Mouse (Mus musculus) embryonic facial prominence, embryonic 14.5 days (tissue): ENCODE data around the gene Trpm5. TPM values are rescaled to one million over a fixed set of nuclear protein-coding genes. Genes with fewer than 3 reads are reported as not detected.
A peak's percentile ranks its signal among the peaks of the same experiment; 100 is the strongest.

Source experiments
- ATAC-seq: fragments of 200-750 bp; cut with Nextera tagmentation; 2 replicates; pipeline ENCODE4 v1.8.0; 2017; ENCODE audit warnings: low read depth, moderate number of reproducible peaks, moderate TSS enrichment
- DNase-seq: peaks from one replicate; pipeline ENCODE4 v3.0.0-alpha.2; 2015; ENCODE audit warnings: low spot score
- H3K27ac ChIP-seq: fragments of 300-500 bp; sonication (generic); replicated peaks from 2 replicates; pipeline ENCODE4 v1.5.1; 2014; ENCODE audit warnings: low read depth, mild to moderate bottlenecking, low read length, moderate library complexity
- H3K27me3 ChIP-seq: fragments of 300-500 bp; sonication (generic); replicated peaks from 2 replicates; pipeline ENCODE4 v1.6.1; 2014; ENCODE audit warnings: low read length; ENCODE audit not compliant: control insufficient read depth, insufficient read depth
- H3K36me3 ChIP-seq: fragments of 300-500 bp; sonication (generic); 2 replicates; pipeline ENCODE4 v1.6.1; 2014; ENCODE audit warnings: low read length, mixed read lengths; ENCODE audit not compliant: control insufficient read depth, insufficient read depth
- H3K4me1 ChIP-seq: fragments of 300-500 bp; sonication (generic); 2 replicates; pipeline ENCODE4 v1.6.1; 2014; ENCODE audit warnings: antibody characterized with exemption, low read length; ENCODE audit not compliant: control insufficient read depth, insufficient read depth
- H3K4me2 ChIP-seq: fragments of 300-500 bp; sonication (generic); 2 replicates; pipeline ENCODE4 v1.6.1; 2014; ENCODE audit warnings: low read depth, mild to moderate bottlenecking, low read length, moderate library complexity, mixed read lengths
- H3K4me3 ChIP-seq: fragments of 300-500 bp; sonication (generic); 2 replicates; pipeline ENCODE4 v1.5.1; 2014; ENCODE audit warnings: low read depth, mild to moderate bottlenecking, low read length
- H3K9ac ChIP-seq: fragments of 300-500 bp; sonication (generic); 2 replicates; pipeline ENCODE4 v1.6.1; 2014; ENCODE audit warnings: low read depth, mild to moderate bottlenecking, low read length, moderate library complexity, mixed read lengths
- H3K9me3 ChIP-seq: fragments of 300-500 bp; sonication (generic); 2 replicates; pipeline ENCODE4 v1.6.1; 2016; ENCODE audit warnings: low read length; ENCODE audit not compliant: control insufficient read depth
- WGBS: fragments of 180-500 bp; shearing (Covaris S2); extraction: QIAGEN DNeasy Blood & Tissue Kit; methylation state at CpG from one replicate; pipeline ENCODE4 v1.1.7; 2014; 5-methylcytosine and 5-hydroxymethylcytosine counted together
- polyA plus RNA-seq: library from polyadenylated mRNA; unstranded; fragments of >200 nt; fragmentation: Nextera tagmentation; extraction: Ambion mirVana; gene quantifications from 2 replicates; pipeline ENCODE4 v1.2.1, GENCODE M21; 2014

The Trpm5 gene
- polyA plus RNA-seq, 1 experiment from 2014 or later: 14.7 TPM

GRCm38 (mm10) chr7:143062704-143063103 lies 31.7 kb downstream of the Trpm5 start:
- DNase-seq (no peak), ATAC-seq (peak; percentile 39; the same call in 1 of the 2 replicates)
- no peaks in the 10 kb centered on the region for H3K9me3 ChIP-seq
- H3K27ac ChIP-seq: no peak overlapping the region
- no peaks in the 10 kb centered on the region for H3K27me3 ChIP-seq
- peaks cover 68% of the 10 kb centered on the region for H3K36me3 ChIP-seq
- no peak overlapping the region for H3K4me3 ChIP-seq
- 100% methylated on average over 1 of the region's 2 CpGs for WGBS
- H3K4me1 ChIP-seq: peaks cover 15% of the 10 kb centered on the region; the same call in 1 of the 2 replicates
- no peak overlapping the region for H3K9ac ChIP-seq
- H3K4me2 ChIP-seq: no peak overlapping the region

- Histone ChIP-seq H3K4me3 (no peak overlapping the region), H3K4me2 (no peak overlapping the region), H3K4me1 (peaks cover 43% of the 10 kb centered on the region), H3K27ac (peak overlapping the region; percentile 62), H3K9ac (no peak overlapping the region; the same call in 1 of the 2 replicates), H3K36me3 (peaks cover 55% of the 10 kb centered on the region), H3K27me3 (no peaks in the 10 kb centered on the region), H3K9me3 (no peaks in the 10 kb centered on the region)
- no peak for ATAC-seq
- peak; percentile 35 for DNase-seq
- WGBS: 55% methylated on average over 5 of the region's 5 CpGs
Measured at GRCm38 (mm10) chr7:143059202-143059870, 35.1 kb downstream of the Trpm5 start.

DNA sequence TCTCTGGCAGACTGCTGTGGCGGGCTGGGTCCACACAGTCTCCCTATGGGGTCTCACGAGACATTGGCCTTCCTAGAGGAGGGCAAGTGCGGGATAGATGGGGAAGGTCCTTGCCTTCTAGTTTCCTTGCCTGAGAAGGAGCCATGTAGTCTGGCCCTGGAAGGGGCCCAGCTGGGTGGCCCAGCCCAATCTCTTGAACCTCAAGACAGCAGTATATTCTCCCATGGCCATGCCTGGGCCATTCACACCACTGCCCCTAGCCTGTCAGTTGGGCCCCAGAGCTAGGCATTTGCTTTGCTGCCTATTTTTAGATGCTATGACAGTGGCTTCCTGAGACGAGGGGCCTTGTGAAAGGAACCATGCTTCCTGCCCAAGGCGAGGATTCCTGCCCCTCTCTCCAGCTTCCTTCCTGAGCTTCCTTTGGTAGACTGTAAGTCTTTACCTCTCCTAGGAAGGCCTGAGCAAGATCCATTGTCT lies 36.2 kb downstream of the Trpm5 start:
- H3K27me3 ChIP-seq: no peaks in the 10 kb centered on the region
- 60% methylated on average over 5 of the region's 5 CpGs for WGBS
- H3K4me2 ChIP-seq: peak overlapping the region; percentile 23
- H3K9ac ChIP-seq: no peak overlapping the region
- peaks cover 44% of the 10 kb centered on the region for H3K36me3 ChIP-seq
- no peak overlapping the region for H3K4me3 ChIP-seq
- no peaks in the 10 kb centered on the region for H3K9me3 ChIP-seq
- ATAC-seq: no peak
- H3K4me1 ChIP-seq: peaks cover 47% of the 10 kb centered on the region
- DNase-seq: peak; percentile 51
- H3K27ac ChIP-seq: peak overlapping the region; percentile 62

DNA sequence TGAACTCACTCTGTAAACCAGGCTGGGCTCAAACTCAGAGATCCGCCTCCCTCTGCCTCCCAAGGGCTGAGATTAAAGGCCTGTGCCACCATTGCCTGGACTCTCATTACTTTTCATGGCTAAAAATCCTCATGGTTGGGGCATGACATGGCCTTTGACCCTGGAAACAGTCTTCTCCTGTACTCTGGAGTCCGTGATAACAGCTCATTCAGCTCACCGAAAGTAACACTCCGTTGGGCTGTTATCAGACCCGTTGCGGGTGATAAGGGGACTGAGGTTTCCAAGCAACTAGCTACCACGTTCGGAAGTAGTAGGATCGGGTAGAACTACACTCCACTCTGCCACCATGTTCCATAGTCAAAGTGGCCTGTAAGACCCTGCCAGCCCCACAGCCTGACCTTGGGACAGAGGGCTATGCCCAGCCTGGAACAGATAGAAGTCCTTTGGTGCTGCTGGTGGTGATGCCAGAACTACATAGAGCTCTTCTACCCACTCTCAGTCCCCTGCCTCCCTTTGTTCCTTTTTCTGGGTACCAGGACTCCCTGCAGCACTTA lies 36.7 kb downstream of the Trpm5 start:
- H3K4me3 ChIP-seq: no peak overlapping the region
- no peaks in the 10 kb centered on the region for H3K9me3 ChIP-seq
- peaks cover 39% of the 10 kb centered on the region for H3K36me3 ChIP-seq
- H3K27ac ChIP-seq: peak overlapping the region; percentile 62
- H3K9ac ChIP-seq: no peak overlapping the region
- H3K4me2 ChIP-seq: no peak overlapping the region; the same call in 1 of the 2 replicates
- WGBS: 83% methylated on average over 9 of the region's 9 CpGs
- DNase-seq (no peak), ATAC-seq (no peak)
- H3K27me3 ChIP-seq: no peaks in the 10 kb centered on the region
- peaks cover 47% of the 10 kb centered on the region for H3K4me1 ChIP-seq

DNA sequence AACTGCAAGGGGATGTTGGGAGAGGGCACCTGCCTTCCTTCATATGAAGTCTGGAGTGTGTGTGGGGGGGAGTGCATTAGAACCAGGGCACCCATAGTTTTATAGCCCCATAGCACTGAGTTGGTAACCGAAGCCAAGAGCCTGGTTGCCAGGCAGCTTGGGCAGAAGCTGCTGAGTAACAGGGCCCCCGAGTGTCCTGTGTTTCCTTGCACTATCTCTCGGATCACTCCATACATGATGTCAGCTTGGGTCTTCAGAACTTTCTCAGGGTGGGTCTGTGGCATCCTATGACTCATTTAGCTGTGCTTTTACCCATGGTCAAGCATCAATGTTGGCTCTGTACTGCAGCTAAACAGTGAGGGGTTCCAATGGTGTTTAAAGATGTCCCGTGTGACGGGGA lies 37.4 kb downstream of the Trpm5 start:
- H3K9ac ChIP-seq: 0 out of 2 replicates have a peak overlapping the region, but pooled peaks have one; percentile 30

GRCm38 (mm10) chr7:143055499-143056186 lies 38.8 kb downstream of the Trpm5 start:
- peaks cover 54% of the 10 kb centered on the region for H3K4me1 ChIP-seq
- no peaks in the 10 kb centered on the region for H3K27me3 ChIP-seq
- H3K4me2 ChIP-seq: peak overlapping the region; percentile 63
- H3K36me3 ChIP-seq: peaks cover 25% of the 10 kb centered on the region; the same call in 1 of the 2 replicates
- WGBS: 68% methylated on average over 11 of the region's 11 CpGs
- peak overlapping the region; percentile 73 for H3K4me3 ChIP-seq
- no peak for DNase-seq
- ATAC-seq: no peak
- H3K9ac ChIP-seq: peak overlapping the region; percentile 86
- H3K27ac ChIP-seq: peak overlapping the region; percentile 13
- no peaks in the 10 kb centered on the region for H3K9me3 ChIP-seq

More for the DNA sequence above, 37.4 kb downstream of the Trpm5 start:
- Histone ChIP-seq H3K4me2 (no peak overlapping the region), H3K4me1 (peaks cover 51% of the 10 kb centered on the region), H3K9me3 (no peaks in the 10 kb centered on the region), H3K36me3 (peaks cover 32% of the 10 kb centered on the region), H3K27ac (0 out of 2 replicates have a peak overlapping the region, but pooled peaks have one; percentile 8), H3K4me3 (no peak overlapping the region), H3K27me3 (no peaks in the 10 kb centered on the region)
- WGBS: 86% methylated on average over 5 of the region's 5 CpGs
- ATAC-seq (no peak), DNase-seq (no peak)

DNA sequence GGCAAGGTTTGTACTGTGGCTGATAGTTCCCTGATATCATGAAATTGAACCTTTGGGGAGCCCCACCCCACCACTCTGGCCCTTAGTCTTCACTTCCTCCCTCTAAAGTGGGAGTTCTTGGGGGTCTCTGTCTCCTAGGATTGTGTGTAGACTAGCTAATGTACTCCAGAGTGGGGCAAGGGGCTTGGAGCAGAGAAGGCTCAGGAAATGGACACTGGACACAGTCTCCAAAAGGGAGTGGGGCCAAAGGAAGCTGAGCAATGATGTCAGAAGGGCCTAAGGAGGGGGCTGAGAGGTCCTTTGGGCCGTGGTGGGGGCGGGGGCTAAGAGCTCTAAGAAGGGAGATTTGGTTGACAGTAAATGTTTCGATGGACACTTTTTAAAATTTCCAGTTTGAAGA lies 39.4 kb downstream of the Trpm5 start:
- Histone ChIP-seq H3K27me3 (no peaks in the 10 kb centered on the region), H3K9ac (peak overlapping the region; percentile 86), H3K4me3 (peak overlapping the region; percentile 73), H3K27ac (no peak overlapping the region; the same call in none of the 2 replicates), H3K36me3 (peaks cover 24% of the 10 kb centered on the region; the same call in 1 of the 2 replicates), H3K4me2 (peak overlapping the region; percentile 63), H3K9me3 (no peaks in the 10 kb centered on the region), H3K4me1 (peaks cover 54% of the 10 kb centered on the region)
- no peak for ATAC-seq
- WGBS: 81% methylated on average over 3 of the region's 3 CpGs
- no peak for DNase-seq

- no peak for DNase-seq
- WGBS: 33% methylated on average over 3 of the region's 3 CpGs
- H3K9ac ChIP-seq: peak overlapping the region; percentile 86
- ATAC-seq: no peak
- H3K27me3 ChIP-seq: no peaks in the 10 kb centered on the region
- no peaks in the 10 kb centered on the region for H3K9me3 ChIP-seq
- peaks cover 21% of the 10 kb centered on the region; the same call in 1 of the 2 replicates for H3K36me3 ChIP-seq
- no peak overlapping the region; the same call in 1 of the 2 replicates for H3K27ac ChIP-seq
- H3K4me1 ChIP-seq: peaks cover 54% of the 10 kb centered on the region
- peak overlapping the region; percentile 73 for H3K4me3 ChIP-seq
- H3K4me2 ChIP-seq: peak overlapping the region; percentile 63
Measured at GRCm38 (mm10) chr7:143054612-143054965, 39.9 kb downstream of the Trpm5 start.
